Mouse (Mus musculus) CH12F3 (cell line): ENCODE measurements around the gene Ccdc15.
"Not testable (repeated sequence)": the region's sequence is repeated elsewhere in the genome, so short reads cannot be mapped to it uniquely, and the experiment has no call there.

Source experiments
- in situ Hi-C: fragments of 300-500 bp; cut with MboI; formaldehyde crosslinking; loops from 2 replicates; pipeline ENCODE4 v1.14.3; 2020; ENCODE audit warnings: low sequenced_read_pairs

Ccdc15 gene

GRCm38 (mm10) chr9:37354485-37354884 is 6.3 kb upstream of the Ccdc15 start:
- in situ Hi-C loops: no loop called here

DNA sequence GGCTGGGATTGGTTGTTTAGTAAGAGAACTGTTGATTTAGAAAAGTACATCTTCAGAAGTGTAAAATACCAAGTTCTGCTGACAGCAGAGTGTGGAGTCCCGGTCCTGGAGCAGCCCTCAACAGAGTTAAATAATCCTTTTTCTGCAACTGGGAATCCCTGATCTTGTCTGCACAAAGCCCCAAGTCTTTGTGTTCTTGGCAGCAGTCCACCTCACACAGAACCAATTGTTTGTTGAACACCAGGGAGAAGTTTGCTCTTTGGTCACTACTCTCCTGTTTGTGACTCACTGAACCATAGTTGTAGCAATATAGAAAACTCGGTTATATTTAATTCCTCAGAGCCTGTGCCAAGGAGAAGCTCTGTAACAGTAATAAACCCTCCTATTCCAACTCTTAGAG is 3.0 kb upstream of the Ccdc15 start:
- in situ Hi-C loops: no loop called here

DNA sequence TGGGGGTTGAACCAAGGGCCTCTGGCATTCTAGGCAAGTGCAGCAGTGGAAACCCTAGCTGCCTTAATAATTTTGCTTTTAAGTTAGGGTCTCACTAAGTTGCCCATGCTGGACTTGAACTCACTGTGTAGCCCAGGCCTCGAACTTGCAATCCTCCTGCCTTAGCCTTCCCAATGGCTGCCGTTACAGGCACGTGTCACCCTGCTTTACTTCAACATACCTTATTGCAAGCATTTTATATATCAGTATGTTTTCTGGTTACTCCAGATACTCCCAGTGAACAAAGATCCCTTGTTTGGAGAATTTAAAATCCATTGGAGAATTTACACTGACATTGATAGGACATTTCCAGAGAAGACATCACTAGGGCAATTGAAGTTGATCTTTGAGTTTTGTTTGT is 818 bp upstream of the Ccdc15 start:
- in situ Hi-C loops: no loop called here

DNA sequence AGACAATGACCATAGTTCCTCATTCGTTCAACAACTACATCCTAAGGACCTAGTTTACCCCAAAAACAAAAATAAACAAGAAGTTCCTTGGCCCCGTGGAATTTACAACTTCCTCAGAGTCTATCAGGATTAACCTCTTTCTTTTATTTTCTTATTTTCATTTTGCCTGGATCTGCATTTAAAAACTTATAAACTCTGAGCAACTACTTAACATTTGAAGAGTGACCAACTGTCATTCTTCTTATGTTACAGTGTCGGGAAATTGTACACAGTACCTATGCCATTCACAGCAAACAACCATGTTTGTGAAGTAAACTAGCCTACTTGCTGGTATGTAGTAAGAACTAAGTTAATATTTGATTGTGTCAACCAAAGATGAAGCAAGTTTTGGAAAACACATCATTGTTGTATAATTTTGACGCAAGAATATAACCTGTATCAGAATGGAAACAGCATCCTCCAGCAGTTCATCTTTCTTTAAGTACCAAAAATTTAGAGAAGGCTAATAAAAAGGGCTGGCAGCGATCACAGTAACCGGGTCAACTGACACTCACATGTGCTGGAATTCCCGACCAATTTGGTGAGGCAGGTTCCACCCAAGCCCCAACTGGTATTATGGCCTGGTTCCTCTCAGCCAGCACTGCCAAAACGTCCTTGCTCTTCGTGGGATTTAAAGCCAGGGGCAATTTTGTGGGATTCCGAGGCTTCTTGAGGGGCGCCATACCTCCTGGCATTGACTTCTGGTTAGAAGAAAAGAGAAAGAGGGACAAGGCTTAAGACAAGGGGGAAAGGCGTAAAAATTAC is 846 bp downstream of the Ccdc15 start:
- in situ Hi-C loops: no loop called here

DNA sequence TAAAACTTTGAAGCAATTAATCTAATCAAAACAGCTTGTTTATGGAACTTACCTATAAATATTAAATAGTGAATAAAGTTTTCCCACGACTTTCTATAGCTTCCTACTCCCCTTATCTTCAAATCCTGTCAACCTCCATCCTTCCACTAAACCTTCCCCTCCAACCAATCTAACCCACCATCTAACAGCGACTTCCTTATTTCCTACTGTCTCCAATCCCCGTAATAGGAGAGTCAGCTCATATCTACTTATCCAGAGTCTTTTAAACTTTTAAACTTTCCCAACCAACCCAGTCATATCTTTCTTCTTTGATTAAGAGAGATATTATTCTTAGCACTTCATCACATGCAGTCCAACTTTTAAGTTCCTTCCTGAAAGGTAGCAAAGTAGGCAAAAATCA is 2.8 kb downstream of the Ccdc15 start:
- in situ Hi-C loops: no loop called here

DNA sequence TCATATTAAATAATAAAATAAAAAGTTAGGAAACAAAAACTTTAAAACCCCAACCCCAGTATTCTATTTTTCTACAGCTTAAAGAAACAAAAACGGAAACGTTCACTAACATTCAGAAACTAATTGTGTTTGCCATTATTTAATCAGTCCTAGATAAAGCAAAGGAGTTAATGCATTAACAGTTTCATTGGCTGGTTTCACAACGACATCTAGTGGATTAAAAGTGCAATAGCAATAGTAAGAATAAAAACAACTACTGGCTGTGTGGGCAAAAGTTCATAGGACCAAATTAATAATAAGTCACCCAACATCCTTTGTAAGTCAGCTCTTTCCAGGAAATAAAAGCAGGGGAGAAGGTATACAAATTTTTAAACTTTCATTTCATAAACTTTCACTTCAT is 18.8 kb downstream of the Ccdc15 start:
- in situ Hi-C loops: no loop called here

DNA sequence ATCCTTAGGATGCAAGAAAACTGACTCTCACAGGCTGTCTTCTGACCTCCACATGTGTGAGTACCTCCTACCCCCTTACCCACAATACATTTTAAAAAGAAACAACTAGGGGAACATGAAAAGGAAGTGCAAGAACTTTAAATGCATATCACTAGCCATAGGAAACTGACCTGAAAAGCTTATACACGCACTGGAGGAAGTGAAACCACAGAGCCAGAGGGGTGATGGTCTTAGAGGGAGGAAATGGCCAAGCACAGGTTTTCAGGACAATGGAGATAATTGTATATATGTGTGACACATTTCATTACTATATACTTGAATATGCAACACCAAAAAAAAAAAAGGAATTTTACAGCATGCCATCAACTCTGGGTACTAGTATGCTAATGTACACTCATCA is 46.5 kb downstream of the Ccdc15 start:
- in situ Hi-C loops: no loop called here

GRCm38 (mm10) chr9:37300501-37300900 is 47.7 kb downstream of the Ccdc15 start:
- in situ Hi-C loops: not testable (repeated sequence)

DNA sequence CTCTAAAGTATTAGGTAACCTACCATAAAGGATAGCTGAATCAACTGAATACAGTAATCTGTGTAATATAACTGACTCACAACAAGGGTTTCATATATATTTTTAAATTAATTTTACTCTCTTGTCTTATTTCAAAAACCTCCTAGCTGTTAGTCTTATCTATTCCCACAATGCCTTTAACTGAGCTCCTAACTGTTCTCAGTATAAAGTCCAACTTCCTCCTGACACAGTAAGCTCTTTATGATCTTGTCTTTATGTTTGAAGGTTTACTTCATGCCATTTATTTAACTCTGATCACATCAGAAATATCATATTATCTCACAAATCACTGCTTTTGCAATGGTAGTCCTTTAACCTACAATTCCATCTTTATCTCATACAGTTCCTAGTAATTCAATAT is 52.6 kb downstream of the Ccdc15 start:
- in situ Hi-C loops: no loop called here

GRCm38 (mm10) chr9:37266622-37267021 is 81.6 kb downstream of the Ccdc15 start:
- in situ Hi-C loops: no loop called here

DNA sequence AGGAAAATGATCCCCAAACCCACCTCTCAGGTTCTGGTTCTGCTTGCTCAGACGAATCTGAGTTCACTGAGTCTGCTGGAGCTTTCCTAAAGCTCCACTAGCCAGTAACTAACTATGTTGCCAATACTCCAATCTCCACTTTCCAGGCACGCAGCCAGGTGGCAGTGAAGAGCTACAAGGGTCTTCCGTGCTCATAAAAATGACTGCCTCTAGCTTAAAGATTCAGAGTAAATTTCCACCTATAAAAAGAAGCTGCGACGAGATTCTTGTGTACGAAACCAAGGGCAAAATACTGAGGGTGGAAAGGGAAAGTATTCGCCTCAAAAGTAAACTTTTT is 92.4 kb downstream of the Ccdc15 start:
- in situ Hi-C loops: no loop called here

DNA sequence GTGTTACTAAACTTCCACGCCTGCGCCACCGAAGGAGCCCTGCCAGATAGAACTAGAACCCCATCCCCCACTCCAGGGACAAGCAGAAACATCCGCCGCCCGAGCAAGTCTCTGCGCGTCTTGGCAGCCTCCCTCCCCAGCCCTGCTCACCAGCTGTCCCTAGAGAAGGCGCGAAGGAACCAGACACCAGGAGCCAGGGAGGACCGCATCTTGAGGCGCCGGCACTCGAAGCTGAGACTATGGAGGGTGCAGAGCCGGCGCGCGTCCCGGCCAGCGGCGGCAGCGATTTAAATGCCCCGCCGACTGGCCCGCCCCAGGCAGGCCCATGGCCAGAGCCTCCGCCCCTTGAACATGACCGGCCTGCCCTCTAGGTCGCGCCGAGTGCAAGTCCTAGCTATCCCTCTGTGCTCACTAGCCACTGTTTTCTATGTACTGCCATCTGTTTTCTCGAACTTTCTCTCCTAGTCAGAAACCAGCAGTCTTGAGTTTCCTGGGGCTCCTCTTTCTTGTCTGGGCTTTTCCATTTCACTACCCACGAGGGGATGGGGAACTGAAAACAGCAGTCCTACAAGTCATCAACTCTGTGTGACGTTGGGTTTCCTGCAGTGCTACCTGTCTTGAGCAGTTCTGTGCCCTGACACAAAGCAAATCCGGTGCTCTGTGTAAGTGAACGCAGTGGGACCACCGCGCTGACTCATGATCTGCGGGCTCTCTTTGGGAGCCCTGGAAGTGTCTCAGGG is 92.9 kb downstream of the Ccdc15 start, which contains the start of gene Slc37a2:
TSS of gene Slc37a2 (minus strand) at position 590 of the 740 bp plus-strand sequence.
- in situ Hi-C loops: no loop called here

DNA sequence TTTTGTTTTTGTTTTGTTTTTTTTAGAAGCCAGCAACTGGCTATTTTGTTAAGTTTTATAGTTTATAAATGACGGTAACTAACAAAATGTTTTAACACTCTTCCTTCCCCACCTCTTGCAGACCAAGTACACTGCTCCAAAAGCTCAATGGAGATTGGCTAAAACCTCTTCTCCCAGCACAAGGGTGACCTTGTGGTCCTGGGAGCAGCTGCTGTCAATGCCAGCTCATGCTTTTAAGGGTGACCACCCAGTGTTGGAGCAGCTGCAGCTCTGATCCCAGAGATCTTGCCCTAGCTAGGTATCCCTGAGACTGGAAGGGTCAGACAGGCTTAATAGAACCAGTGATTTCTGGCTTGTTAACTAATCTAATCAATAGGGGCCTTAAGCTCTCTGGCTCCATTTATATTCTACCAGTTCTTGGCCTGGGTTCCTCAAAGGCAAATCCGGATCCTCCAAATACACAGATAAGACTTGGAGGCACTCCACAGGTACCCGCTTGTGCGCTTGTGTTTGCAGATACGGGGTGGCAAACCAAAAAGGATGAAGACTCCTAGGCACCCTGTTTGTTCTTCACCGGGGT is 93.6 kb downstream of the Ccdc15 start:
- in situ Hi-C loops: no loop called here

GRCm38 (mm10) chr9:37250631-37251030 is 97.6 kb downstream of the Ccdc15 start:
- in situ Hi-C loops: no loop called here

- in situ Hi-C loops: no loop called here
Observed at GRCm38 (mm10) chr9:37249976-37250375, 98.3 kb downstream of the Ccdc15 start.

DNA sequence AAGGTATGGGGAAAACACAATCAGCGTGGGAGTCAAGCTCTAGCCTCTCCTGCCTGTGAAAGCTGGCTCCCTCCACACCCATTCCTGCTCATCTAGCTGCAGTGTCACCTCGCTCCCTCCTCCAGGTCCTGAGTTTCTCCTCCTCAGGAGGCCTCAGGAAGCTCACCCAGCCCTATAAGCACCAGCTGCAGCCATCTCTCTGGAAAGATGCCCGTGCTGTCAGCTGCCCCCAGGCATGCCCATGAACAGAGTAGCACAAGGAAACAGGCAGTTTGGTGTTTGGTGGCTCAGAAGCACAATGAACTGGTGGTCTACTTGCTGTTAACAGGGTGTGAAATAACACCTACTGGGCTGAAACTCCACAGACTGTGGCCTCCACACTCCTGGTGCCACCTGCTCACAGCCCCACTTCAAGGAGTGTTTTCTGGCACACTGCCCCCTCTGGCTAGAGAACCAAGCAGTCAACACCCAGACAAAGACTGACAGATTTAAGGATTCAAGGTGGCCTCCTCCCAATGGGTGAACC is 99.8 kb downstream of the Ccdc15 start:
- in situ Hi-C loops: no loop called here

- in situ Hi-C loops: no loop called here
Observed at GRCm38 (mm10) chr9:37247429-37247828, 100.8 kb downstream of the Ccdc15 start.

DNA sequence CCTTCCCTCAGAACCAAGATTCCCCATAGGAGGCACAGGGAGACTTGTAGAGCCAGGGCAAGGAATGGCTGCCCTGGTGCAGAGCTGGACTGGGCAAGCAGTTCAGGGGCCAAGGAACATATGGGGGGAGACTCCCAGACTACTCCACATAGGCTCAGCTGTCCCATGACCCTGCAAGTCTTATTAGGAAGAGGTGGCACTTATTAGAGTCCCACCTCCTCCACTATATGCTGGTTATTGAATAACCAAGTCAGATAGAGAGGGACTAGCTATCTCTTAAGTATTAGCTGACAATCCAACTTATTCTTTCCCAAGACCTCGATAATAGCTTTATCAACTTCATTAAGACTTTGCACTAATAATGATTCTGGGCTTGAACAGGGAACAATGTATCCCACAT is 102.4 kb downstream of the Ccdc15 start:
- in situ Hi-C loops: no loop called here

DNA sequence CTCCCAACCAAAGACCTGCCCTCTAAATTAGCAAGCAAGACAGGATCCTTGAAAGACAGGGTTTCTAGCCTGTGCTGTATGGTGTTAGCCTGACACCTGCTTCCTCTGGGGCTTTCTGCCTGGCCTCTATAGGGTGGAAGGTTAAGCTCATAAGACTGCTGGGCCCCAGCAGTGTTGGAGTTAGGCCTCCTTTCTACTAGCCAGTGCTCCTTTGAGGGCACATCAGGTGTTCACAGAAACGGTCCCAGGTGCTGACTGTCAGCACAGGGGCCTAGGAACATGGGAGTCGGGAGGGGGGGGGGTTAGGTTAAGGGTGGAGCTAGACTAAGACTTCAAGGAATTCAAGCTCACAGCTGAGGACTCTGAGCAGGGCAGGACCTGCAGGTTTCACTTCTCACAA is 102.8 kb downstream of the Ccdc15 start:
- in situ Hi-C loops: no loop called here

DNA sequence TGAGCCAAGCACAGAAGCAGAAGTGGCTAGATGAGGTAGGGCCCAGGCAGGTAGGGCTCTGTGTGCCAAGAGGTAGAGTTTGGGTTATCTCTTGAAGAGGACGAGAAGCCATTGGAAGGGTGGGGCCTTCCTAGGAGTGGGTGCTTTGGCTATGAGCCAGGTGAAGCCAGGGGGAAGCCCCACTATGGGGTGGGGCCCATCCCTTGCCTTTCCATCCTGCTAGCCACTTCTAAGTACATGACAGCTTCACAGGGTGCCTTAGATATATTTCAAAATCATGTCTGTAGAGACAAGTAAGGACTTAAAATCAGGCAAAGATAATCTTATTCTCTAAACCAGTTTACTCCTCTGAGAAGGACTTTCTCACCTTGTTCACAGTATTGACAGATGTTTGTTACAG is 103.6 kb downstream of the Ccdc15 start:
- in situ Hi-C loops: no loop called here

- in situ Hi-C loops: no loop called here
Observed at GRCm38 (mm10) chr9:37242764-37243163, 105.5 kb downstream of the Ccdc15 start.
